Mouse (Mus musculus) induced T-regulatory cell, adult 2 months (primary cell): ENCODE measurements around the gene Npm3.

Experiments used
- DNase-seq: peaks from one replicate; pipeline ENCODE4 v3.0.0-alpha.2; 2012; ENCODE audit warnings: low read depth

Gene Npm3

DNA sequence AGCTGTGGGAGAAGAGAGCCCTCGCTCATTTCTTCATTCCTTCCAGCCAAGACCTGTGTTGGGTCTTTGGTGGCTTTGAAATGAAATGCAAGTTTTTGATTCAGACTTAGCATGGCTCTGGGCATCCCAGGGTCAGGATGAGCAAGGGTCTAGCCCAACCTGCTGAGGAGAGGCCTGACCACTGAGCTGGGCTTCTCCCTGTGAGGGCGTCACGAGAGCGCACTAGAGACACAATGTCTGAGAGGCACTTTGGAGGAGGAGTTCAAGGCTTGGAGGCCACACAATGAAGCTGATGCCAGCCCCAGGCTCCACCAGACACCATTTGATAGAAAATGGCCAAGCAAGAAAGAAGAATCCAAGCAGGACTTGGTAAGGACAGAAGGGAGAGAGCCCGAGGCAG, 15.2 kb downstream of the Npm3 start:
- no peak for DNase-seq

DNA sequence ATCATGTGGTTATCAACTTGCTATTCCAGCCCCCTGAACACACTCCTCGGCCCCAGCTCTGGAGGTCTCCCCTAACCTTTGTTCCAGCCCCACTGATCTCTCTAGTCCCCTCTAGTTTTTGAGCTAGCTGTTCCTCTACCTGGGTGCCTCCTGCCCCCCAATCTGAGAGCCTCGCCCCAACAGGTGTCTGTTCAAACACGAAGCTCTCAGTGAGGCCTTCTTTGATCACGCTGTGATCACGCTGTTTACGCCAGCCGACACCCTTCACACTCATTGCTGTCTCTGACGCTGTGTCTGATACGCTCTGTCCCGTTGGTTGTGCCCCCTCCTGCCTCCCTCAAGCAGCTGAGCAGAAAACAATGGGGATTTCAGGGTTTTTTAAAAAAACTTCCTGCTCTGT, 15.8 kb downstream of the Npm3 start:
- no peak for DNase-seq

DNA sequence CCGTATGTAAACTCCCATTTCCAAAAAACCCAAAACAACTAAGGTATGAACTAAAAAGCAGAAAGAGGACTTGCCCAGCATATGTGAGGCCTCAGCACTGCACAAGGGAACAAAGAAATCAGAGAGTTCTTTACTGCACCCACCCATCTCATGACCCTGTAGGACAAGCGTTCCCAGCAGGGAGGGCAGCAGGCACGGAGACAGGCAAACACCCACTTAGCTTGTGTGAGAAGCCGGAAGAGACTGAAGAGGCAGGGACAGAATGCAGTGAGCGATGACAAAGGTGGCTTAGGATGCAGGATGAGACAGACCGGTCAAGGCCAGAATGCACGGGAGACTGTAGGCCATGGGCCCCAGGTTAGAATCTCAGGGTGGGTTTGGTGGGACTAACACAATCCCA, 17.7 kb downstream of the Npm3 start:
- no peak for DNase-seq

GRCm38 (mm10) chr19:45730042-45730441, 19.3 kb downstream of the Npm3 start:
- DNase-seq, result no peak

DNA sequence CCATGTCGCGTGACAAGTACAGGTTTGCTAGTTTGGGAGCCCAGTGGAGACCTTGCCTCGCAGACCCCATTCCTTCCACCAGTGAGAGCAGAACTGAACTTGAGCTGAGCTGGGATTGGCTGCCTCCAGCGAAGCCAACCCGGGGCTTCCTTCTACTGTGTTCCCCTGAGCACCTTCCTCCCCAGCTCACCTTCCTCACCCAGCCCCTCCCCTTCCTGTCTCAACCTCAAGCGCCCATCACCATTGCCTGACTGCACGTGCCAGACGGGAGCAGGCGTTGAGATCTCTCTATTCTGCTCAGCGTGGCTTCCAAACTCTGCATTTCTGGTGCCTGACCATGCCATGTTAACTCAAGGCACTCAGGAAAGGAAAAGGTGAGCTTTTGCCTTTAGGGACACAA, 22.2 kb downstream of the Npm3 start:
- no peak for DNase-seq

- no peak for DNase-seq
Measured at GRCm38 (mm10) chr19:45725677-45726277, 23.6 kb downstream of the Npm3 start.

DNA sequence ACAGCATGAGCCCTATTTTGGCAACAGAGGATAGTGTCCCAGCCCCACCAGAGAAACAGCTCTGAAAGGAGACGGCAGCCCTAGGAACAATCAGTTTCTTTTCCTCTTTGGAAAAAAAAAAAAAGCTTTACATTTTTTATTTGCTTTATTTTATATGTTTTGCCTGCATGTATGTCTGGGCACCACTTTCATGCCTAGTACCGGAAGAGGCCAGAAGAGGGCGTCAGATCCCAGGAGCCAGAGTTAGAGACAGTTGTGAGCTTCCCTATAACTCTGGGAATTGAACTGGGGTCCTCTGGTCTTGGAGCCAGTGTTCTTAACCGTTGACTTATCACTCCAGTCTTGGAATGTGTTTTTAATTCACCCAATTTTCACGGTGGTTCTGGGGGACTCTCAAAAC, 27.2 kb downstream of the Npm3 start:
- peak; percentile 33 for DNase-seq

GRCm38 (mm10) chr19:45718286-45718685, 31.1 kb downstream of the Npm3 start:
- DNase-seq, result no peak

- DNase-seq, result no peak
Measured at GRCm38 (mm10) chr19:45717493-45718220, 31.7 kb downstream of the Npm3 start.

GRCm38 (mm10) chr19:45708704-45709103, 40.7 kb downstream of the Npm3 start:
- no peak for DNase-seq
